In genomic region chr7:80457241-80457640, GRCm38 (mm10) we compare ENCODE assay signal across 9 mouse cellular contexts. TPM values are rescaled to one million over a fixed set of nuclear protein-coding genes. Genes with fewer than 3 reads are reported as not detected.
A peak's percentile ranks its signal among the peaks of the same experiment; 100 is the strongest.
DNase-seq lines count a peak whose midpoint lies in the region; ATAC-seq lines count a peak whose summit lies in the region.
"Had no signal": no experiment of that assay in that cellular context is flagged by ENCODE, and none has a peak within 500 bp of the region (broad histone marks: within the 10 kb centered on the region; RNA-seq: fewer than 3 reads in every experiment).

No protein-coding gene starts in this region.

- no peaks in the 10 kb centered on the region for H3K9me3 ChIP-seq in heart, embryonic 10.5 days
- no peaks in the 10 kb centered on the region for H3K9me3 ChIP-seq in heart, embryonic 15.5 days (replicated peaks)
- no peaks in the 10 kb centered on the region for H3K9me3 ChIP-seq in forebrain, embryonic 10.5 days

- 68% methylated on average over 6 of the region's 6 CpGs for WGBS in heart, embryonic 10.5 days
- 56% methylated on average over 6 of the region's 6 CpGs for WGBS in heart, embryonic 15.5 days
- 87% methylated on average over 6 of the region's 6 CpGs for WGBS in forebrain, embryonic 10.5 days

- ATAC-seq in heart, embryonic 15.5 days (replicated peaks; ENCODE audit: insufficient number of reproducible peaks, insufficient read depth, low FRiP score, low read depth), result no peak
- ATAC-seq: CD4-positive, CD25-positive, alpha-beta regulatory T cell, adult 4 months had no signal

- H3K4me3 ChIP-seq in heart, embryonic 10.5 days, result no peak overlapping the region
- no peak overlapping the region for H3K4me3 ChIP-seq in heart, embryonic 15.5 days
- no peak overlapping the region for H3K4me3 ChIP-seq in forebrain, embryonic 10.5 days

- no peak overlapping the region for H3K4me2 ChIP-seq in heart, embryonic 15.5 days

- no peak overlapping the region for H3K9ac ChIP-seq in heart, embryonic 15.5 days

- H3K27me3 ChIP-seq in heart, embryonic 10.5 days (ENCODE audit: insufficient read depth, poor library complexity, severe bottlenecking), result no peaks in the 10 kb centered on the region
- no peaks in the 10 kb centered on the region for H3K27me3 ChIP-seq in heart, embryonic 15.5 days
- H3K27me3 ChIP-seq in forebrain, embryonic 10.5 days (ENCODE audit: poor library complexity, severe bottlenecking), result no peaks in the 10 kb centered on the region

- peak; percentile 79 to 89 for DNase-seq in heart, adult 18-20 months
- DNase-seq in heart, embryonic 10.5 days (ENCODE audit: low spot score), result no peak
- peak; percentile 84 for DNase-seq in adipocyte (ENCODE audit: low spot score)
- DNase-seq in lung, postnatal 36 days, result peak; percentile 75
- no peak for DNase-seq in right cerebral cortex, postnatal 36 days (ENCODE audit: low spot score in 2 of 2)
- no peak for DNase-seq in forebrain, embryonic 10.5 days (ENCODE audit: extremely low spot score, low spot score)
- DNase-seq in frontal cortex, postnatal 10 days (ENCODE audit: low spot score in 2 of 2), result no peak

- peaks cover 34% of the 10 kb centered on the region for H3K4me1 ChIP-seq in heart, embryonic 10.5 days
- peaks cover 30% of the 10 kb centered on the region for H3K4me1 ChIP-seq in heart, embryonic 15.5 days (replicated peaks)
- H3K4me1 ChIP-seq in forebrain, embryonic 10.5 days, result no peaks in the 10 kb centered on the region

- no peak overlapping the region for H3K27ac ChIP-seq in heart, embryonic 10.5 days
- peak overlapping the region; percentile 57; the same call in 1 of the 2 replicates for H3K27ac ChIP-seq in heart, embryonic 15.5 days
- H3K27ac ChIP-seq in forebrain, embryonic 10.5 days, result no peak overlapping the region

- peaks cover 72% of the 10 kb centered on the region for H3K36me3 ChIP-seq in heart, embryonic 10.5 days
- H3K36me3 ChIP-seq in heart, embryonic 15.5 days, result peaks cover 4% of the 10 kb centered on the region; the same call in 1 of the 2 replicates
- peaks cover 98% of the 10 kb centered on the region for H3K36me3 ChIP-seq in forebrain, embryonic 10.5 days (replicated peaks)

RNA-seq across cellular contexts. Expression of gene Furin, which starts 52.0 kb away (rescaled TPM):
- total RNA-seq in heart, adult 18-20 months (2021), result 100 to 1,000 TPM; 103 to 114 TPM
- polyA plus RNA-seq in heart, embryonic 10.5 days (2016; fragmentation: Nextera tagmentation; extraction: Ambion mirVana), result 18.1 and 20.7 TPM in 2 replicates
- 16.0 and 18.2 TPM in 2 replicates for polyA plus RNA-seq in heart, embryonic 15.5 days (2015; fragmentation: Nextera tagmentation; extraction: Ambion mirVana)
- 3.3 and 3.9 TPM in 2 replicates for polyA plus RNA-seq in forebrain, embryonic 10.5 days (2016; fragmentation: Nextera tagmentation; extraction: Ambion mirVana)

Comparison
In these comparisons a context has a peak if more than half of its experiments do, and no peak if none do; other contexts are left out.
1. DNase-seq: peak in heart, adult 18-20 months (2 of 2), adipocyte (single experiment) and lung, postnatal 36 days (single experiment); none in heart, embryonic 10.5 days (single experiment), right cerebral cortex, postnatal 36 days (0 of 2), forebrain, embryonic 10.5 days (single experiment) and frontal cortex, postnatal 10 days (0 of 2).